Mouse (Mus musculus) embryonic facial prominence, embryonic 11.5 days (tissue): ENCODE data around the gene Lekr1. TPM values are rescaled to one million over a fixed set of nuclear protein-coding genes. Genes with fewer than 3 reads are reported as not detected.

Experiments
- ATAC-seq: fragments of 200-750 bp; cut with Nextera tagmentation; replicated peaks from 2 replicates; pipeline ENCODE4 v1.8.0; 2017; ENCODE audit warnings: low read depth; ENCODE audit not compliant: insufficient number of reproducible peaks, low FRiP score, low TSS enrichment
- DNase-seq: peaks from one replicate; pipeline ENCODE4 v3.0.0-alpha.2; 2015; ENCODE audit warnings: low spot score
- H3K27ac ChIP-seq: fragments of 300-500 bp; sonication (generic); replicated peaks from 2 replicates; pipeline ENCODE4 v1.5.1; 2014; ENCODE audit warnings: mild to moderate bottlenecking, low read depth, low read length, control low read depth
- H3K27me3 ChIP-seq: fragments of 300-500 bp; sonication (generic); 2 replicates; pipeline ENCODE4 v1.6.1; 2014; ENCODE audit warnings: mild to moderate bottlenecking, low read length, moderate library complexity, mixed read lengths; ENCODE audit not compliant: control insufficient read depth, insufficient read depth
- H3K36me3 ChIP-seq: fragments of 300-500 bp; sonication (generic); replicated peaks from 2 replicates; pipeline ENCODE4 v1.6.1; 2014; ENCODE audit warnings: low read depth, mild to moderate bottlenecking, low read length, moderate library complexity, mixed read lengths; ENCODE audit not compliant: control insufficient read depth, insufficient read depth
- H3K4me1 ChIP-seq: fragments of 300-500 bp; sonication (generic); 2 replicates; pipeline ENCODE4 v1.6.1; 2014; ENCODE audit warnings: low read length, mixed read lengths; ENCODE audit not compliant: control insufficient read depth, insufficient read depth
- H3K4me2 ChIP-seq: fragments of 300-500 bp; sonication (generic); 2 replicates; pipeline ENCODE4 v1.6.1; 2014; ENCODE audit warnings: low read depth, mild to moderate bottlenecking, control low read depth, low read length, moderate library complexity
- H3K4me3 ChIP-seq: fragments of 300-500 bp; sonication (generic); 2 replicates; pipeline ENCODE4 v1.5.1; 2014; ENCODE audit warnings: low read depth, low read length, control low read depth
- H3K9ac ChIP-seq: fragments of 300-500 bp; sonication (generic); replicated peaks from 2 replicates; pipeline ENCODE4 v1.6.1; 2014; ENCODE audit warnings: mild to moderate bottlenecking, control low read depth, low read length
- H3K9me3 ChIP-seq: fragments of 300-500 bp; sonication (generic); replicated peaks from 2 replicates; pipeline ENCODE4 v1.6.1; 2016; ENCODE audit warnings: mild to moderate bottlenecking, low read length, inconsistent platforms, mixed read lengths; ENCODE audit not compliant: control insufficient read depth
- WGBS: fragments of 180-500 bp; shearing (Covaris S2); extraction: QIAGEN DNeasy Blood & Tissue Kit; methylation state at CpG from one replicate; pipeline ENCODE4 v1.1.7; 2014; 5-methylcytosine and 5-hydroxymethylcytosine counted together
- polyA plus RNA-seq: library from polyadenylated mRNA; unstranded; fragments of >200 nt; fragmentation: Nextera tagmentation; extraction: Ambion mirVana; gene quantifications from 2 replicates; pipeline ENCODE4 v1.2.1, GENCODE M21; 2014

The Lekr1 gene
- polyA plus RNA-seq, 1 experiment from 2014 or later, result 9.3 TPM

DNA sequence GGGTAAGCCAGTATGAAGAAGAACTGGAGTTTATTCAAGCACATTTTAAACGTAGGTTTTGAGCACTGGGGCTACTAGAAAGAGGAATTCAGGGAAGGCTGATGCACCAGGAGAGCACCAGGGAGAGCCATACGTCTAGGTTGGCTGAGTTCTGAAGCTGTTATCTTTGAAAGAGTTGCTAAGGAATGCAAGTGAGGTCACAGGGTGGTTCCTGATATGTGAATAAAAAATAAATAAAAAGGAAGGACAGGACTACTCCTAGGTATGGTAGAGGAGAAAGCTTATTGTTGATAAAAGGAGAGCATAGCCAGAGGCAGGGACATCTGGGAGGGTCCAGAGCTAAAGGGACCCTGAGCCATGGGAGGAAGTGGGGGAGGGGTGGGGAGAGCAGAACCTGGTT lies 23.7 kb downstream of the Lekr1 start:
- no peaks in the 10 kb centered on the region for H3K27me3 ChIP-seq
- no peak overlapping the region for H3K9ac ChIP-seq
- no peak for DNase-seq
- no peaks in the 10 kb centered on the region for H3K4me1 ChIP-seq
- no peaks in the 10 kb centered on the region for H3K36me3 ChIP-seq
- 39% methylated on average over 2 of the region's 2 CpGs for WGBS
- no peak for ATAC-seq
- H3K4me2 ChIP-seq, result no peak overlapping the region
- H3K4me3 ChIP-seq, result no peak overlapping the region
- H3K9me3 ChIP-seq, result no peaks in the 10 kb centered on the region
- no peak overlapping the region for H3K27ac ChIP-seq

DNA sequence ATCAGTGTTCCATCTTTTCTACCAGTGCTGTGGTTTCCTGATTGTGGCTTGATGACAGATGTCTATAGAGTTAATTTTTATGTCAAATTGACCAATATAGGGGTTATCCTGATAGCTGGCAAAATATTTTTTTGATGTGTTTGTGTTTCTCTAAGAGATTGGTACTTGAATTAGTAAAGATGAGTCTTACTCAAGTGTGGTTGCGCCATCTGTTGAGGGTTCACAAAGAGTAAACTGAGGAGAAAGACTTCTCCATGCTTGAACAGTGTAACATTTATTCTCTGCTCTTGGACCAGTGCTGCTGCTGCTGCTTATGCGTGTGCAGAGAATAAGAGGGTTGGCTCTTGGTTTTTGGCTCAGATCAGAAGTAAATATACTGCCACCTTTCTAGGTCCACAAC lies 24.8 kb downstream of the Lekr1 start:
- Histone ChIP-seq H3K9me3 (no peaks in the 10 kb centered on the region), H3K4me1 (no peaks in the 10 kb centered on the region), H3K27me3 (no peaks in the 10 kb centered on the region), H3K36me3 (no peaks in the 10 kb centered on the region), H3K9ac (no peak overlapping the region), H3K4me2 (no peak overlapping the region), H3K4me3 (no peak overlapping the region), H3K27ac (no peak overlapping the region)
- no peak for ATAC-seq
- no peak for DNase-seq
- 87% methylated on average over 2 of the region's 2 CpGs for WGBS

DNA sequence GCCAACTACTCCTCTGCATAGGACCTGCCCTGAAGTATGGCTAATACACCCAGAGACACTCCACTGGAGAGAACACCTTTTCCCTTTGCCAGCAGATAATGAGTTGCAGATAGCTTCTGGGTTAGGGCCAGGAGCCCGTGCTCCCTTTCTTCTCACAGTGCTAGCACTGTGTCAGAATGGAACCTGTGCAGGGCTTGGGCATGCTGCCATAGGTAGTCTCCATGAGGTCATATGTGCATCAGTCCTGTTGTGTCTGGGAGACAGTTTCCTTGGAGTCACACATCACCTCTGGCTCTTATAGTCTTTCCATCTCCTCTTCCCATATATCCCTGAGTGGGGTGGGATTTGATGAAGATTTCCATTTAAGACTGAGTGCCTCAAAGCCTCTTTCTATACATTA lies 33.7 kb downstream of the Lekr1 start:
- Histone ChIP-seq H3K4me2 (no peak overlapping the region), H3K4me1 (no peaks in the 10 kb centered on the region), H3K9me3 (no peaks in the 10 kb centered on the region), H3K9ac (no peak overlapping the region), H3K27me3 (no peaks in the 10 kb centered on the region), H3K4me3 (no peak overlapping the region), H3K36me3 (no peaks in the 10 kb centered on the region), H3K27ac (no peak overlapping the region)
- ATAC-seq (no peak), DNase-seq (no peak)
- 86% methylated on average over 1 of the region's 1 CpGs for WGBS

DNA sequence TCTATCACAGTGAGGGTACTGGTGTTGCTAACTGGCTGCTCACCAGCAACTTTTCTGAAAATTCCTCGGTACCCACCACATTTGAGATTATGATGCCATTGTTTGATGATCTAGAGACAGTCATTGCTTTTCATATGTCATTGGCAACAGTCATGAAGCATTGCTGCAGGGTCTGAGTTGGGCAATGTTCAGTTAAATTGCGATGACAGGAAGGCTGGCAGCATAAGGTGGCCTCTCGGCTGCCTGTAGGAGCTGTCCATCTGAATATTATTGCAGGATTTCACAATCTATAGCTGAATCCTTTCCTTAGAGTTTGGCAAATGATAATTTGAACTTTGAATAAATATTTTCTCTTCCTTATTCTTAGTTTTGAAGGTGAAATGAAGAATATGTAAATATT lies 48.3 kb downstream of the Lekr1 start:
- Histone ChIP-seq H3K27me3 (no peaks in the 10 kb centered on the region), H3K4me2 (no peak overlapping the region)
- 88% methylated on average over 3 of the region's 3 CpGs for WGBS

DNA sequence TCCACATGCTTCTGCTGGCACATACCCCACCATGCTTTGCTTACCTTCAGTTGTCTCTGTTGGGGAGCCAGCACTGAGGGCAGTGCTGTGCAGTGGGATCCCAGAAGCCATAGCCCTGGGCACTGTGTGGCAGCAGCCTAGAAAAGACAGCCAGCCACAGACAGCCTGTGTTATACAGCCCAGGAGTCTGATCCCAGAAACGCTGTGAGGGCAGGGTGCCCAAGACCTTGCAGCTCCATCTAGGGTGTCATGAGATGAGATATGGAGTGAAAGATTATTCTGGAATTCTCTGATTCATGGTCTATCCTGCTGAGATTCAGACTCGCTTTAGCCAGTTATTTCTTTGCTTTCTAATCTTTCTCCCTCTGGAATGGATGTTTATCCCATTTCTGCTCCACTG lies 51.4 kb downstream of the Lekr1 start:
- H3K27me3 ChIP-seq, result no peaks in the 10 kb centered on the region
- 73% methylated on average over 2 of the region's 2 CpGs for WGBS
- no peak for ATAC-seq
- H3K4me1 ChIP-seq, result no peaks in the 10 kb centered on the region
- DNase-seq, result no peak
- no peak overlapping the region for H3K4me3 ChIP-seq
- no peaks in the 10 kb centered on the region for H3K9me3 ChIP-seq
- H3K4me2 ChIP-seq, result no peak overlapping the region
- no peaks in the 10 kb centered on the region for H3K36me3 ChIP-seq
- H3K27ac ChIP-seq, result no peak overlapping the region
- no peak overlapping the region for H3K9ac ChIP-seq

More for the DNA sequence above, 48.3 kb downstream of the Lekr1 start:
- no peaks in the 10 kb centered on the region for H3K36me3 ChIP-seq
- no peak for DNase-seq
- no peaks in the 10 kb centered on the region for H3K4me1 ChIP-seq
- no peaks in the 10 kb centered on the region for H3K9me3 ChIP-seq
- no peak overlapping the region for H3K4me3 ChIP-seq
- no peak for ATAC-seq
- no peak overlapping the region for H3K9ac ChIP-seq
- no peak overlapping the region for H3K27ac ChIP-seq

DNA sequence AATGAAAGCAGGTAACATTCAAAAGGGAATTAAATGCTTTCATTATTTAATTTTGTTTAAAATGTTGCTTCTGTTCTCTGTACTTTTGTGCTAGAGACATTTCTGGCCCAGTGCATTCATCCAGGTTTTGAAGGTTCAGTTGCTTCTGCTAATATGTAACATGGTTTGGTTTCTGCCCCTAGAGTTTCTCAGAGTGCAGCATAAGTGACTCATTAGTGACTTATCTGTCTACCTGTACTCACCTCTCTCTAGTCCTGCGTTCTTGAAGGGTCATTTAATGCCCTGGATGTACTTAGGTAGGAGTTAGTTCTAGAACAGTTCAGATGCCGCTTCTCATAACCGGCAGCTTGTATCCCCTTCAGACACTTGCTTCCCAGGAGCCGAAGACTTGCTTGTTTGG lies 56.9 kb downstream of the Lekr1 start:
- Histone ChIP-seq H3K4me2 (no peak overlapping the region), H3K27ac (no peak overlapping the region), H3K9me3 (no peaks in the 10 kb centered on the region), H3K4me3 (no peak overlapping the region), H3K4me1 (no peaks in the 10 kb centered on the region), H3K9ac (no peak overlapping the region), H3K36me3 (no peaks in the 10 kb centered on the region), H3K27me3 (no peaks in the 10 kb centered on the region)
- ATAC-seq, result no peak
- 79% methylated on average over 4 of the region's 4 CpGs for WGBS
- no peak for DNase-seq

DNA sequence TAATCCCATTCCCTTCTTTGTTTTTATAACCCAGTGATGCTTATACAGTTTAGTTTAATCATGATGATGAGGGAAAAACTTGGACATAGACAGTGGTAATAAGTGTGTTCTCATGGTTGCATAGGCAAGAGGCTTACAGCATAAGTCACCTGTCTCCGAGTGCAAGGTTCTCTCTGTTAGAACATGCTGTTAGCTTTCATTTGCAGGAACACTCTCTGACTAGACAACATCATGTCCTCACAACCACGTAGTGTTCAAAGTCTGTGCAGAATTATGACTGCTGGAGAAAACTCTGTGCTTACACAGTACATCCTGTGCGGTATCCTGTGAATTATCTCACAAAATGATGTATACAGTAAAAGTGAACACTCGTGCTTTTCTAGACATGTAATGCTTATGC lies 57.6 kb downstream of the Lekr1 start:
- no peaks in the 10 kb centered on the region for H3K27me3 ChIP-seq
- no peak overlapping the region for H3K9ac ChIP-seq
- ATAC-seq, result no peak
- DNase-seq, result no peak
- no peak overlapping the region for H3K4me2 ChIP-seq
- no peak overlapping the region for H3K4me3 ChIP-seq
- no peaks in the 10 kb centered on the region for H3K9me3 ChIP-seq
- no peaks in the 10 kb centered on the region for H3K36me3 ChIP-seq
- no peak overlapping the region for H3K27ac ChIP-seq
- no peaks in the 10 kb centered on the region for H3K4me1 ChIP-seq
- 85% methylated on average over 4 of the region's 4 CpGs for WGBS

DNA sequence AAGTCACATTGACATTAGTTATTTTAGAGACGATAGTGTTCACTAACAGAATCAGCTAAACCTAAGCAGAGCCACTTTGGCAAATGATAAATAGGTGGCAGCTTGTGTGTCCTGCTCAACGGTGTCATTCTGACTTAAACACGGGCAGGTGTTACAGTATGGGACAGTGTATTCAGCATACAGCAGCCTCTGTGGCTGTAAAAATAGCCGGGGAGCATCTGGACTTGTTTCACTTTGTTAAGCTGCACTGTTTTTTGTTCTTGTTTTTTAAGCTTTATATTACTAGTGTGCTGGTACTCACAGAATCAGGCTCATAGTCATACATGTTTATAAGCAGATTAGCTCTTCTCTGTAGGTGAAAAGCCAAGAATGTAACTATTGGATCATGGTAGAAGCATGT lies 71.8 kb downstream of the Lekr1 start:
- H3K36me3 ChIP-seq, result no peaks in the 10 kb centered on the region
- WGBS, result 90% methylated on average over 4 of the region's 4 CpGs
- no peak overlapping the region for H3K27ac ChIP-seq
- no peaks in the 10 kb centered on the region for H3K9me3 ChIP-seq
- ATAC-seq (no peak), DNase-seq (no peak)
- no peak overlapping the region for H3K4me3 ChIP-seq
- H3K4me2 ChIP-seq, result no peak overlapping the region
- H3K27me3 ChIP-seq, result no peaks in the 10 kb centered on the region
- H3K4me1 ChIP-seq, result no peaks in the 10 kb centered on the region
- H3K9ac ChIP-seq, result no peak overlapping the region

DNA sequence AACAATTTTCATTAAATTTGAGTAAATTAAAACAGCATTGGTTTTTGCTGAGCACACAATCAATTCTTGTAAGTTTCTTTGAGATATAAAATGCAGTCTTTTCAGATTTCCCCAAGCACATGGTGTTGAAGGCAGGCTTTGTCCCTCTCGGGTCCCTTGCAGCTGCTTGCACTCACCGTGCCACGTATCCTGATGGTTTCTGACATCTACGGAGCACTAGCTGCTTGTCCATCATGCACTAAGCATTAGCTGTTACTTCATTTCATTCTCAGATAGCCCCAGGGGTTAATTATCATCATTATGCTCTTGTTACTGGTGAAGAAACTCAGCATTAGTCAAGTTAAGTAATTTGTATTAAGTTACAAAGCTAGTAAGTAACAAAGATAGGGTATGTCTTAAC lies 78.9 kb downstream of the Lekr1 start:
- Histone ChIP-seq H3K36me3 (no peaks in the 10 kb centered on the region), H3K4me3 (no peak overlapping the region), H3K27ac (no peak overlapping the region), H3K27me3 (no peaks in the 10 kb centered on the region), H3K9me3 (no peaks in the 10 kb centered on the region), H3K4me2 (no peak overlapping the region), H3K4me1 (no peaks in the 10 kb centered on the region), H3K9ac (no peak overlapping the region)
- ATAC-seq, result no peak
- WGBS, result 16% methylated on average over 4 of the region's 4 CpGs
- DNase-seq, result peak; percentile 61
